Mouse (Mus musculus): ENCODE results near the gene Ipcef1.
A peak's percentile ranks its signal among the peaks of the same experiment; 100 is the strongest.

Gene Ipcef1

DNA sequence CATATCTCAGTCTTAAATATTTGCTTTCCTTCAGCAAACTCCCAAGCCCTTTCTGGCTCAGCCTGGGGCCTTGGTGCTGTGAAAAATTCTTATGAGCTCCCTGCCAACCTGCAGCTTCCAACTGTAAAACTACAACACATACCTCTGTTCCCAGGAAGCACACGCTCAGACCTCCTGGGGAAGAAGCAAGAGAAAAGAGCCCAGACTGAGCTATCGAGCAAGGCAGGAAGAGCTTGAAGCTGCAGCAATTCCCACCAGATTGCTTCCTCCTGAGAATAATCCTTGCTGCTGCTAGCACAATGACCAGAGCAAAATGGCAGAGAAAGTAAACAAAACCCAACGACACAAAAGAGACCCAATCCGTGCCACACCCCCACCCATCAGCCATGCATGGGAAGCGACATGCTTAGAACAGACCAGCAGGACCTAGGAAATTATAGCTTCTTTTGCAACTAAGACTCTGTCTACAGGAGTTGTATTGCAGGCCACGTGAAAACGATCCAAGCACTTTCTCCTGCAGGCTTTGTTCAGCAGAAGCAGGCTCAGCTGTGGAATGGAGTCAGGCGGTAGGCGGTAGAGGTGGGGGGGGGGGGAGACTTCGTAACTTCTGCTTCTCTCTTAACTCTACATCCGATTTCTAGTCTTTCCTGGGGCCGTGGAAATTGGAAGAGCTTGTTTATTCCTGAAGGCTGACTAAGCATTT is at the start of gene Ipcef1:
Gene Ipcef1 (minus strand): TSS at position 164 of the 703 bp plus-strand sequence.
- no peak for DNase-seq (ENCODE audit: low spot score in 2 of 2)

DNA sequence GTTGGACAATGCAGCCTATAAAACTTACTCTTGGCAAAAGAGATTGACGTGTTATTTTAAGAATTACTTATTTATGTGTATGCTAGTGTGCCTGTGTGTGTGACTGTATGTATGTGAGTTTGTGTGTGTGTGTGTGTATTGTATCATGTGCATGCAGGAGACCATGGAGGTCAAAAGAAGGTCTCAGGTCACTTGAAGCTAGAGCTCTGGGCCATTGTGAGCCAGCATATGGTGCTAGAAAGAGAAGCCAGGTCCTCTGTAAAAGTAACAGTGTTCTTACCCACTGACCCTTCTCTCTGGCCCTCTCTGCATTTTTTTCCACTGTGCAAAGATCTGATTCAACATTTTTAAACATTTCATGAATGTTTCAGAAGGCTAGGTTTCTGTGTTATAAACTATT is 25.7 kb upstream of the Ipcef1 start:
- DNase-seq (ENCODE audit: low spot score in 2 of 2), result no peak

DNA sequence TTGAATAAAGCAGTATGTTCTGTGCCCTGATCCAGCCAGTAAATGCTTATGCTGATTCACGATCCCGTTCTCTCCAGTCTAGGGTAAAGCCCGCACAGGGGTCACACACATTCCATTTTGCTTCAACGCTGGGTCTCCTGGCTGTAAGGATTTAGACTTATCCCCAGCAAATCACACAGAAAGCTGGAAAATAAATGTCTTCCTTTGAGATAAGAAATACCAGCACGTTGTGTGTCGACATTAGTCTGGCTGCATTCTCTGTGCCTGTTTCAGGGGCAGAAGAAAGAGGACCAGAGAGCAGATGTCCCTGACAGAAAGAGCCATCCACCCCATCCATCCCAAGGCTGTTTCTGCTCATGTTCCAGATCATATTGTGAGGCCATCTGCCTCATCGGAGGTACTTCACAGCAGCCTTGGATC is 25.1 kb upstream of the Ipcef1 start:
- DNase-seq (ENCODE audit: low spot score in 2 of 2), result no peak

DNA sequence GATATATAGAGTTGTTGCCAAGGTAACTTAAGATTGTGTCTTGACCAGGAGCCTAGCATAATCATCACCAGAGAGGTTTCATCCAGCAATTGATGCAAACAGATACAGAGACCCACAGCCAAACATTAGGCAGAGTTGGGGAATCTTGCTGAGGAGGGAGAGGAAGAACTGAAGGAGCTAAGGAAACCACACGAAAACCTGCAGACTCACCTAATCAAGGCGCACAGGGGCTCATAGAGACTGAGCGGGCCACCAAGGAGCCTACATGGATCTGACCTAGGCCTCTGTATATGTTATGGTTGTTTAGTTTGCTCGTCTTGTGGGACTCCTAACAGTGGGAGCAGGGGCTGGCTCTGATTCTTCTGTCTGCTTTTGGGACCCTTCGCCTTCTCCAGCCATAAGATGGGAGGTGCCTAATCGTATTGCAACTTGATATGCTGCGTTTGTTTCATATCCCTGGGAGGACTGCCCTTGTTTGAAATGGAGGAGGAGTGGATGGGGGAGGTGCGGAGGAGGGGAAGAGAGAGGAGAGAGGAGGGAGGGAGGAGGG is 24.5 kb upstream of the Ipcef1 start:
- no peak for DNase-seq (ENCODE audit: low spot score in 2 of 2)

DNA sequence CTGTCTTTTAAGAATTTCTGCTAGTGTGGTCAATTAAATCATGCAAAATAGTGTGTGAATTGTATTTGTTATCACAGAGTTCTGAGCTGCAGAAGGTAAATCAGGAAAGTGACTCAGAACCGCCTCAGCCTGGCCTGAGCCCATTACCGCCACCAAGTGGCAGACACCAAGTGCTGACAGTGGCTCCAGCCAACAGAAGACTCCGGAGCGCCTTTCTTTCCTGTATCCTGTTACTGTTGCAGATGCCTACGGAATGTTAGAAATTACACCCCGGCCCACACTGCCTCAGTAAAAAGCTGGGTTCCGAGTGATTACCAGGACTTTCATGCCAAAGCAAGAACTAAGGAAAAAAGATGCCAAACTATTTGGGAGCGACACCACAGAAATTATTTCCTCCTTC is 23.9 kb upstream of the Ipcef1 start:
- DNase-seq (ENCODE audit: low spot score in 2 of 2), result peak; percentile 82 to 92

DNA sequence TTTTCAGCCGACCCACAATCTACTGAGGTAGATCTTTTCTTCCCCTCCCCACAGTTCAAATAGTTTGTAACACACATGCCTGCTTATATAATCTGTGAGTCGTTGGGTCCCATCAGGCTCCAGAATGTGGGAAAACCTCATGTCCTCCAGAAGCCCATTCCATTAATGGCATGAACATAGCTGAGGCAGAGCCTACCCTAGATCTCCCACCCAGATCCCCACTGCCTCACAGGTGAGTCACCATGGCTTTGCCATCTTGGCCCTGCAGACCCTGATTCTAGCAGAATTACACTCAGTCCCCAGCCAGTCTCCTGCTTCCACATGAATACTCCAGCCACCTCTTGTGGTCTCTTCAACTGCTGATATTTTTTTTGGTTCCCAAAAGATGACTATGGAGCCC is 23.4 kb upstream of the Ipcef1 start:
- DNase-seq (ENCODE audit: low spot score in 2 of 2), result no peak

DNA sequence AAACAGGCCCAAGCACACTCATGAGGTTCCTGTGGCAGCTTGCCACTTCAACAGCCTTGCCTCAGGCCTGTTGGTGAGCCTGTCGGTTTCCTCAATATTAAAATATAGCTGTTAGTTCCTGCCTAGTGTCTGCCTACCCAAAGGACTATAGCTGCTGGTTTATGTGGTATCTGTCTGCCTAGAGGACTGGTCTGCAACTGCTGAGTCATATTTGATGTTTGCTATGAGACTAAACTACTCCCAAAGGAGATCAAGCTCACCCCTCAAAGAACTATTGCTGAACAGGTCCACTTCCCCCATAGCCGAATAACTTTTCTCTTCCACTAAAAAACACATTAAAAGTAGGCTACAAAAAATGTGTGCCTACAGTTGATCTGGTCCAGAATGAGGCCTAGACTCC is 22.0 kb upstream of the Ipcef1 start:
- DNase-seq (ENCODE audit: low spot score in 2 of 2), result no peak

DNA sequence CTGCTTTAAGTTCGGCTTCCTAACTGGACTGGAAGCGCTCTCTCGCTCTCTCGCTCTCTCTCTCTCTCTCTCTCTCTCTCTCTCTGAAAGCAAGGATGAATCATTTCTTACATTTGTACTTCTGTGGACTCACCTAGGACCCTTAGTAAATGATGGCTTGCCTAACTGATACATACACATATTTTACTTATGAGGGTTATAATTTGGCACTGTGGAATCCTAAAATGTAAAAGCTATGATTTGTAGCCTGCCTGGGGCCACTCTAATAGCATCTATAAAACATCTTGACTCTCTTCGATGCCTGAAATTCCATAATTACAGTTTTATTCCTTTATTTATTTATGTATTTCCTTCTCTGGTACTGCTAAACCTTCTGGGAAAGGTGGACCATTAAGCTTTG is 18.6 kb upstream of the Ipcef1 start:
- no peak for DNase-seq (ENCODE audit: low spot score in 2 of 2)

DNA sequence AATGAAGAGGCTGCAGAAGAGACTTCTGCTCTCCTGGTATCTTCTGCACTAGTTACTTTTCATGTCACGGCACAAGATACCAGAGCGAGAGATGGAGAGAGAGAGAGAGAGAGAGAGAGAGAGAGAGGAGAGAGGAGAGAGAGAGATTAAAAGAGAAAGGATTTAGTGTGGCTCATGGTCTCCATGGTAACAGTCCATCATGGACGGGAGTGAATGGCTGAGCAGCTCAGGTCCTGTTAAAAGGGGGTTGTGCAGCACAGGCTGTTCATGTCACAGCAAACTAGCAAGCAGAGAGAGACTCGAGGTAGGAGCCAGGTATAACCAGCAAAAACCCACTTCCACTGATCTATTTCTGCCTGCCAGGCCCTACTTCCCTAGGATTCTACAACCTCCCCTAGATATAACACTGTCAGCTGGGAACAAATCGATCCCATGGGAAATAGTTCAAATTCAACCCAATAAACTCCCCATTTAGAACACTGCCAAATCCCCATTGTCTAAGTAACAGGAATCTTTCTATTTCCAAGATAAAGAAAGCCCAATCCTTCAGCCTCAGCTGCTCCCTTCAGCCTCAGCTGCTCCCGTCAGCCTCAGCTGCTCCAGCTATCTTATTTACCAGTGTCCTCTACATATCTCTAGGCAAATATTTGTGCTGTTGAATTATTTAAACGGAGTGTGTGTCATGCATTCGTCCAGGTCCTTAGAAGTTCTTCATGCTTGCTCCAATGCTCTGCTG is 18.0 kb upstream of the Ipcef1 start:
- no peak for DNase-seq (ENCODE audit: low spot score in 2 of 2)

DNA sequence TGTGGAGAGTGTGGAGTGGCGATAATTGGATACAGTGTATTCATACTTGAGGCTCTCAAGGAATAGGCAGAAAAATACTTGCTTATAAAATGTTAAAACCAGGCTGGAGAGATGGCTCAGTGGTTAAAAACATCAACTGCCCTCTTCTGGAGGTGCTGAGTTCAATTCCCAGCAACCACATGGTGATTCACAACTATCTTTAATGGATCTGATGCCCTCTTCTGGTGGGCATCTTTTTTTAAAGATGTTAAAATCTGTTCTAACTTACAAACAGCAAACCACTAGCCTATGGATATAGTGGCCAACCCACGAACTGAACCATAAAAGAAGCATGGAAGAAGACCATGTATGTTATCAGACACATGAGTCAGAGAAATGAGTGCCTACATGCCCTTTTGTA is 16.8 kb upstream of the Ipcef1 start:
- no peak for DNase-seq (ENCODE audit: low spot score in 2 of 2)

DNA sequence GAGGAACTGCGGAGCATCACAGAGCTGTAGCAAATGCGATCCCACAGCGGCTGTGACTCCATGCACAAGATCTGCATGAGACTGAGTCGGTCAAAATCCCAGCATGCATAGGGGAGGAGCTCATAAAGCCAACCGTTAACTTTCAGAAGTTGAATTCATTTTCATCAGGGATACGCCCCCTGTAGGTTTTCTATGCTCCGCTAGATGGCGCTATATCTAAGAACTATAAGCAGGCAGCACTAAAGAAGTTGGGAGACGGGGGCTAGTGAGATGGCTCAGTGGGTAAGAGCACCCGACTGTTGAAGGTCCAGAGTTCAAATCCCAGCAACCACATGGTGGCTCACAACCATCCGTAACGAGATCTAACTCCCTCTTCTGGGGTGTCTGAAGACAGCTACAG is 16.3 kb upstream of the Ipcef1 start:
- no peak for DNase-seq (ENCODE audit: low spot score in 2 of 2)

DNA sequence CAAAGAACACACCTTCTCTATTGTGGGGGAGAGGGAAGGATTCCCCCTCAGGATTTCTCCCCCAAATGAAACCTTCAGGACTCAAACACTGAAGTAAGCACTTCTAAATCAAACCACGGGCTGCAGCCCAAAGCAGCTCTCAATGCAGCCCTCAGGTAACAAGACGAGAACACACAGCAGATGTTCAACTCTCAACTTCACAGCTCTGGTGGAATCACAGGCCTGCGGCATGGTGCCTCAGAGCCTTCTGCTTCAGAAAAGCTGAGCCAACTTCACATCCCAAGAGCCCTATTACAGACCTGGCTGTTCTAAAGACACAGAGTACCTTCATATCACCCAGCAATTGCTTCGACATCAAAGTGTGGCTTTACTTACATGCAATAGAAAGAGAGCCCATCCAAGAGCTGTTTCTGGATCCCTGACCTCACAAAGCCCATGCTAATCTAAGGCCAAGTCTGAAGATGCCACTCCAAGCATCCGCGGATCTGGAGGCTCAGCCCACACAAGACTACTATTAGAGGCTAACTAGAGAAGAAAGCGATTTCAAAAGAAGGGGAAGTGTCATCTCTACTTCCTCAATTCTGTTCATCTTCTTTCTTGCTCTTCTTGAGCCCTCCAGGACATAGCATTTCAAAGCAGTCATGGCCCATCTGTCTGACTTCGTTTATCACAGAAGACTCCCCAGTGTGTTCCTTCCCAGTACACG is 11.6 kb upstream of the Ipcef1 start:
- peak in 1 of 2 experiments; percentile 50 for DNase-seq (ENCODE audit: low spot score in 2 of 2)

DNA sequence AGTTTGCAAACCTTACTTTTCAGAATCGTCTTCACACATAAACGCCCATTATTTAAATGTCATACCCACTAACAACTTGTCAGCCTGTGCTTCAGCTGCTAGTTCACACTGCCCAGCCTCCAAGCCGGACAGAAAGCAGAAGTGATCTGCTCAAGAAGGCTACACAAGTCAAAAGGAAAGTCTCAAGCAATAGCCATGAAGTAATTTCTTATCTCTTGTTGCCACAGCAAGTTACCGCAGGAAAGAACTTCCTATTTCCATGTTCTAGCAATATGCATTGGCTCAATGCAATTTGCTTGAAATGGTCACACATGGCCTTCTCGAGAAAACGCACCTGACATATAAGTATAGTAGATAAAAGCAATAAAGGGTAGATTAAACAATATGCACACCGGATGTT is 10.7 kb upstream of the Ipcef1 start:
- no peak for DNase-seq (ENCODE audit: low spot score in 2 of 2)

DNA sequence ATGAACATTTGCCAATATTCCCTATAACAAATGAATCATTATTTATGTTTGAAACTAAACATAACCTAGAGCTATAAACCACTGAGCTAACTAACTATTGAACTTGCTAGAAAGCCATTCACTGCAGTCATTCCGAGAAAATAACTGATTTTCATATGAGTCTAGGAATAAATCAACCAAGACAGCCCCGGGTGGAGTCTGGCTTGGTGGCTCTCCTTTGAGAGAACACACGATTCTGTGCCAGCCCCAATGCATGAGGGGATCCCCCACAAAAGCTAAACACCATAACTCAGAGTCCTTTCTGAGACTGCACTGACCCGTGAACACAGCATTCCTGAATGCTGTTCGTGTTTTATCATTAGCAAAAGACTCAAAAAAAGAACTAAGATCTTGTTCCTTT is 8.0 kb upstream of the Ipcef1 start:
- DNase-seq (ENCODE audit: low spot score in 2 of 2), result no peak

DNA sequence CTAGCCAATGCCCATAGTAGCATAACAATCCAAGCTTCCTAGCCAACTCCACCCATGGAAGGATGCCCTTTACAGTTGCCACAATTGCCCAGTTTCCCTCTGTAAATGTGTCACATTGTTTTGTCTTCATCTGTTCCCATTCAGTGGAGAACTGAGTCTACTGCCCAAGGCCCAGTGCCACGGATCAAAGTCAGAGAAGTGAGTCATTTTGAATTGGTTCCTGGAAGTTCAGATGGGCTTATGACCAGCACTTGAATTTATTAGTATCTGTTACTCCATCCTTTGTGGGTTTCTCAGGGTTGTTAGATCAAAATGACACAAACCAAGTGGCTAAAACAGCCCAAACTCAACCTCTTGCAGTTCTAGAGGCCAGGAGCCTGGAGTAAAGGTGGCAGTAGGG is 5.3 kb upstream of the Ipcef1 start:
- DNase-seq (ENCODE audit: low spot score in 2 of 2), result no peak

DNA sequence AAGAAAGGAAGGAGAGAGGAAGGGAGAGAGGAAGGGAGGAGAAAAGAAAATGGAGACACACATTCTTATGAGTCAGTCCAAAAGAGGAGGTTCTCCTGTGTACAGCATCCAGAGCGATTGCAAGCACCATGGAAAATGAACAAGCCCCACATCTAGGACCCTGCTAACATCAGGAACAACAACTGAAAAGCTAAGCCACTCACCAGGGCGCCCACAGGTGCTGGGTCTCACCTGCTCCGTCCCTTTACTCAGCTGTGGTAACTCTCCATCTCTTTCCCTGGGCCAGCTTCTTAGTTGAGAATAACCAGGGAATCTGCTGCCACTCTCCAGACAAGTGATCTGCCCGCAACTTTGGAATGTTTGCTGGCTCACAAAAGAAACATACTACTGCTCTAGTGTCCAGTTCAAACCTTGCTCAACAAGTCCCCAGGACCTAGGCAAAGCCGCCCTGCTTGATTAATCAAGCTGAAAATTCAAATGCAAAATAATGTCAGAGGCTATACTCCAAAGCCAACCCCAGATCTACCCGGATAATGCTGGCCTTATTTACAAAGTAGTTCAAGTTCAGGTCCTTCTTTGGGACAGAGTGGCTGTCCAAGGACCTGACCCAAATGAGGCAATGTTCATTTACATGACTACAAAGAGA is 2.4 kb upstream of the Ipcef1 start:
- no peak for DNase-seq (ENCODE audit: low spot score in 2 of 2)

DNA sequence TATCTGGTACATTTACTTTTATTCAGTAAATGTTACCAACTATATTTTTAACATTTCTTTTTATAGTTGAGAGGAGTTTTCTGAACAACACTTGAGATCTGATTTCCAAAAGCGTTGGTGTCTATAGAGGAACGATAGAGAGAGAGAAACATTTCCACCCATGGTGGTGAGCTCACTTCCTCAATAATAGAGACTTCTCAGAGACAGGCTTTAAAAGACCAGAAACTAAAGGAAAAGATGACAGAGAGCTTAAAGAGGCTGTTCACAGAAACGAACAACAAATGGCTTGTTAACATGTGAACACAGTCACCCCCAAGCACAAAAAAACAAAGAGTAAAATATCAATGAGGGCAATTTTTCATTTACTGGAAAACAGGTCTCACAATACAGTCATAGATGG is 2.4 kb downstream of the Ipcef1 start:
- DNase-seq (ENCODE audit: low spot score in 2 of 2), result no peak

DNA sequence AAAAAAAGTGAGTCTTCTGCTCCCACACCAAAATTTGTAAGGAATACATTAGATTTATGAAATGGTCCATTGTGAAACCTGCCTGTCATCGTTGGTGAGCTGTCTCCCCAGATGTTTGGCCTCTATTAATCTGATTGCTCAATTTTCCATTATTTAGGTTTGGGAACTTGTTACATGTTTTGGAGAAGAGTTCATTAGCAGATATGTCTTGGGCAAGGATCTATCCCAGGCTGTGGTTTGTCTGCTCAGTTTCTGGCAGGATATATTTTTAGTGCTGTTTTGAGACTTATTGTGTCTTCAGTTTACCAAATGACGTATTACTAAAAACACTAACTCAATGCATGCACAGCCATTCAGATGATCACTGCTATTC is 4.4 kb downstream of the Ipcef1 start:
- no peak for DNase-seq (ENCODE audit: low spot score in 2 of 2)

DNA sequence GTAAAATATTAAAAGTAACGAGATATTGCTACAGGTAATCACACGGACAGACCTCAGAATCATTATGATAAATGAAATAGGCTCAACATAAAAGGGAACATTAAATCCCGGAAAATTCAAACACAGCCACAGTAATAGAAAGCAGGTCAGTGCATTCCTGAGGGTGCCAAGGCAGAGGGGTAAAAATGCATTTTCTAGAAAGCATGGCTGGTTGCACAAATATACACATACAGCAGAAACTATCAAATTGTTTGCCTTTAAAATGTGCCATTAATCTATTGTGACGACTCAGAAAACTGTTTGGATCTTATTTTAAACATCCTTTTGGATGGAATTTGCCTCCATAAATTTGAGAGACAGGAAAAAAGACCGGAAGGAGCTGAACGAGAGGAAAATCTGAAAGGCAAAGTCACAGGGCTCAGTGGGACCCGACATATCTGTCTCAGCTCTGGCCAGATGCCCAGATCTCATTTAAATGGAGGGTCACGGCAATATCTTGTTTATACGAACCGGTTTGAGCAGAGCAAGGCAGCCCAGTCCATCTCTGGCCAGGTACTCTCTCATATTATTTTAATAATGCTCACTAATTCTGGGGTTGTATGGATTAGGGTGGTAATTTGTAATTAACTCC is 4.9 kb downstream of the Ipcef1 start:
- DNase-seq (ENCODE audit: low spot score in 2 of 2), result no peak

DNA sequence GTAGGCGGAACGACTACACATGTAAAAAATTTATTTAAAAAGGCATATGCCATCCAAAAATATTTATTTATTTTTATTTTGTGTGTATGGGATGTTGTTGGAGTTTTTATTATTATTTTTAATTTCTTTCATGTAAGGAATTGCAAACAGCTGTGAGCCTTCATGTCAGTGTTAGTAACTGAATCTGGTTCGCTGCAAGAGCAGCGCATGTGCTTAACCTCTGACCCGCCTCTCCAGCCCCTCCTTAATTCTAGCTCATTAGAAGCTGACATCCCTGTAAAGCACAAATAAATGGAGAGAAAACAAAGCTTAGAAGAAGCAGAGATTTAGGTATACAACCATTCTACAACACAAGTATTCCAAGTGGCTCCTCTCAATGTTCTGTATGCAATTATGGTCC is 8.4 kb downstream of the Ipcef1 start:
- DNase-seq (ENCODE audit: low spot score in 2 of 2), result no peak

DNA sequence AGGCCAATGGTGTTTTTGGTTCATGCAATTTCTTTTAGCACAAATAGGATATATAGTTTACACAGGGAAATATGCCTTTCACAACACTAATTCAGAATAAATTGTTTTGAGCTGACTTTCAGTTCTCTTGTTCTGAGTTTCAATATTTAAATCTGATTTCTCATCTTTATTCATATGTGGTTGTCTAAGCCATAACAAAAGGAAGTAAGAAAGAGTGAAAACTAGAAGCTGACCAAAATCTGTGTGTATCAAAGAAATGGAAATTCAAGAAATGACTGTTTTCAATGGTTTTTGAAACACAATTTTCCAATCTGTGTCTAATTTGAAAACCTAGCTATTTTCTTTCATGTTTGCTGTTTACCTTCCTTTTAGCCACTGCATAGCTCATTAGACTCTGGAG is 11.2 kb downstream of the Ipcef1 start:
- DNase-seq (ENCODE audit: low spot score in 2 of 2), result no peak

DNA sequence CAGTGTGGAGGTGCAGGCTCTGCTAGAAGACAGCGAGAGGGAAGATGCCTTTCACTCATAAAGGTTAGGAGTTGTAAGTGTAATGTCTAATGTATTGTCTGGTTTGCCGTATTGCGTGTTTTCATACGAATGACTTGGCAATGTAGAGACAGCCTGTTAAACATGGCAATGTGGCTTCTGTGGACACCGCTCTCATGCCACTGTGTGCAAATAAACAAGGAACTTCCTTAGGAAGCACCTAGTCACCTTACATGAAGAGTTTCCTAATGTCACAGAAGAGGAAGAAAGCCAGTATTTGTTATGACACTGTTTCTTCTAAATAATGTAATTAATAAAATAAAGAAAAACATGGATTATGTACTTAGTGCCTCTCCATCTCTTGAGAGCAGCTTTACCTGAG is 15.1 kb downstream of the Ipcef1 start:
- DNase-seq (ENCODE audit: low spot score in 2 of 2), result no peak
